Mouse (Mus musculus) hindbrain, embryonic 14.5 days (tissue): ENCODE results near the gene Fam169a. TPM values are rescaled to one million over a fixed set of nuclear protein-coding genes. Genes with fewer than 3 reads are reported as not detected.
"Not testable (repeated sequence)": the region's sequence is repeated elsewhere in the genome, so short reads cannot be mapped to it uniquely, and the experiment has no call there.

Source experiments
- ATAC-seq: fragments of 200-750 bp; cut with Nextera tagmentation; 2 replicates; pipeline ENCODE4 v1.8.0; 2017; ENCODE audit warnings: moderate number of reproducible peaks, mild to moderate bottlenecking, moderate TSS enrichment, moderate library complexity; ENCODE audit not compliant: low FRiP score
- DNase-seq: peaks from one replicate; pipeline ENCODE4 v3.0.0-alpha.2; 2015; ENCODE audit warnings: low spot score
- H3K27ac ChIP-seq: fragments of 300-500 bp; sonication (generic); 2 replicates; pipeline ENCODE4 v1.5.1; 2014; ENCODE audit warnings: mild to moderate bottlenecking, moderate library complexity
- H3K27me3 ChIP-seq: fragments of 300-500 bp; sonication (generic); 2 replicates; pipeline ENCODE4 v1.6.1; 2014; ENCODE audit warnings: mild to moderate bottlenecking, low read length, mixed read lengths; ENCODE audit not compliant: control insufficient read depth, insufficient read depth
- H3K36me3 ChIP-seq: fragments of 300-500 bp; sonication (generic); replicated peaks from 2 replicates; pipeline ENCODE4 v1.6.1; 2014; ENCODE audit not compliant: control insufficient read depth, insufficient read depth
- H3K4me1 ChIP-seq: fragments of 300-500 bp; sonication (generic); replicated peaks from 2 replicates; pipeline ENCODE4 v1.6.1; 2014; ENCODE audit warnings: antibody characterized with exemption, low read length, mixed read lengths; ENCODE audit not compliant: control insufficient read depth, insufficient read depth
- H3K4me2 ChIP-seq: fragments of 300-500 bp; sonication (generic); replicated peaks from 2 replicates; pipeline ENCODE4 v1.6.1; 2014; ENCODE audit warnings: mild to moderate bottlenecking, moderate library complexity
- H3K4me3 ChIP-seq: fragments of 300-500 bp; sonication (generic); replicated peaks from 2 replicates; pipeline ENCODE4 v1.5.1; 2014; ENCODE audit warnings: mild to moderate bottlenecking, low read length
- H3K9ac ChIP-seq: fragments of 300-500 bp; sonication (generic); 2 replicates; pipeline ENCODE4 v1.6.1; 2014
- H3K9me3 ChIP-seq: fragments of 300-500 bp; sonication (generic); 2 replicates; pipeline ENCODE4 v1.6.1; 2016; ENCODE audit warnings: low read length; ENCODE audit not compliant: control insufficient read depth
- WGBS: fragments of 180-500 bp; shearing (Covaris S2); extraction: QIAGEN DNeasy Blood & Tissue Kit; methylation state at CpG from one replicate; pipeline ENCODE4 v1.1.7; 2014; 5-methylcytosine and 5-hydroxymethylcytosine counted together
- polyA plus RNA-seq: library from polyadenylated mRNA; unstranded; fragments of >200 nt; fragmentation: Nextera tagmentation; extraction: Ambion mirVana; gene quantifications from 2 replicates; pipeline ENCODE4 v1.2.1, GENCODE M21; 2014

Gene Fam169a
- polyA plus RNA-seq, 1 experiment from 2014 or later: 38.3 TPM

- peak within 1 kb of the TSS; percentile 94 for H3K9ac ChIP-seq
- no peaks in the 10 kb centered on the region for H3K27me3 ChIP-seq
- peak within 1 kb of the TSS; percentile 87 for H3K4me3 ChIP-seq
- H3K27ac ChIP-seq: peak within 1 kb of the TSS; percentile 89
- peaks cover 39% of the 10 kb centered on the region for H3K36me3 ChIP-seq
- peaks cover 16% of the 10 kb centered on the region for H3K4me1 ChIP-seq
- H3K4me2 ChIP-seq: peak within 1 kb of the TSS; percentile 90
- ATAC-seq (peak; percentile 98), DNase-seq (peak; percentile 94)
- under 1% methylated on average over 57 of the region's 57 CpGs for WGBS
- no peaks in the 10 kb centered on the region for H3K9me3 ChIP-seq
Observed at GRCm38 (mm10) chr13:97137466-97138400, 70.6 kb downstream of the Fam169a start, which contains the start of the genes Gfm2 and Nsa2. Gene Gfm2 (plus strand): TSS chr13:97137937. Gene Nsa2 (minus strand): TSS chr13:97137937.

- Histone ChIP-seq H3K36me3 (peaks cover 40% of the 10 kb centered on the region), H3K9ac (peak overlapping the region; percentile 94), H3K27ac (peak overlapping the region; percentile 89), H3K4me3 (peak overlapping the region; percentile 87), H3K4me2 (peak overlapping the region; percentile 48), H3K4me1 (peaks cover 16% of the 10 kb centered on the region)
- not testable (repeated sequence) for ATAC-seq, DNase-seq, H3K27me3 ChIP-seq, H3K9me3 ChIP-seq
- WGBS: 31% methylated on average over 8 of the region's 8 CpGs
Observed at GRCm38 (mm10) chr13:97138404-97138931, 71.4 kb downstream of the Fam169a start.

GRCm38 (mm10) chr13:97142321-97142720, 75.2 kb downstream of the Fam169a start:
- Histone ChIP-seq H3K27me3 (no peaks in the 10 kb centered on the region), H3K4me2 (no peak overlapping the region), H3K36me3 (peaks cover 40% of the 10 kb centered on the region), H3K4me1 (peaks cover 8% of the 10 kb centered on the region), H3K9me3 (no peaks in the 10 kb centered on the region), H3K4me3 (no peak overlapping the region), H3K27ac (no peak overlapping the region), H3K9ac (no peak overlapping the region)
- DNase-seq (no peak), ATAC-seq (no peak)
- WGBS: 94% methylated on average over 7 of the region's 7 CpGs

- Histone ChIP-seq H3K4me1 (no peaks in the 10 kb centered on the region), H3K27ac (no peak overlapping the region), H3K9me3 (no peaks in the 10 kb centered on the region), H3K27me3 (no peaks in the 10 kb centered on the region), H3K36me3 (peaks cover 71% of the 10 kb centered on the region), H3K4me2 (no peak overlapping the region), H3K4me3 (no peak overlapping the region), H3K9ac (no peak overlapping the region)
- WGBS: 61% methylated on average over 4 of the region's 4 CpGs
- peak; percentile 68 for DNase-seq
- ATAC-seq: no peak
Observed at GRCm38 (mm10) chr13:97145834-97146233, 78.7 kb downstream of the Fam169a start.

- Histone ChIP-seq H3K4me1 (no peaks in the 10 kb centered on the region), H3K27me3 (no peaks in the 10 kb centered on the region), H3K4me3 (no peak overlapping the region), H3K36me3 (peaks cover 87% of the 10 kb centered on the region), H3K9me3 (no peaks in the 10 kb centered on the region), H3K9ac (no peak overlapping the region), H3K4me2 (no peak overlapping the region), H3K27ac (no peak overlapping the region)
- ATAC-seq (no peak), DNase-seq (no peak)
- WGBS: 91% methylated on average over 10 of the region's 10 CpGs
Observed at GRCm38 (mm10) chr13:97175520-97176264, 108.6 kb downstream of the Fam169a start.

- no peak overlapping the region for H3K9ac ChIP-seq
- H3K4me2 ChIP-seq: no peak overlapping the region
- H3K36me3 ChIP-seq: peaks cover 84% of the 10 kb centered on the region
- H3K27me3 ChIP-seq: no peaks in the 10 kb centered on the region
- no peaks in the 10 kb centered on the region for H3K4me1 ChIP-seq
- H3K4me3 ChIP-seq: no peak overlapping the region
- ATAC-seq (no peak), DNase-seq (no peak)
- no peaks in the 10 kb centered on the region for H3K9me3 ChIP-seq
- H3K27ac ChIP-seq: no peak overlapping the region
- 94% methylated on average over 5 of the region's 5 CpGs for WGBS
Observed at GRCm38 (mm10) chr13:97176731-97177130, 109.6 kb downstream of the Fam169a start.

- no peak overlapping the region for H3K9ac ChIP-seq
- H3K27ac ChIP-seq: no peak overlapping the region
- no peak overlapping the region for H3K4me3 ChIP-seq
- no peaks in the 10 kb centered on the region for H3K9me3 ChIP-seq
- no peaks in the 10 kb centered on the region for H3K27me3 ChIP-seq
- no peak overlapping the region for H3K4me2 ChIP-seq
- H3K36me3 ChIP-seq: peaks cover 69% of the 10 kb centered on the region
- H3K4me1 ChIP-seq: no peaks in the 10 kb centered on the region
- 67% methylated on average over 7 of the region's 7 CpGs for WGBS
- DNase-seq: no peak
- ATAC-seq: no peak
Observed at GRCm38 (mm10) chr13:97178943-97179342, 111.9 kb downstream of the Fam169a start.

GRCm38 (mm10) chr13:97180113-97180828, 113.2 kb downstream of the Fam169a start:
- Histone ChIP-seq H3K36me3 (peaks cover 55% of the 10 kb centered on the region), H3K4me1 (no peaks in the 10 kb centered on the region), H3K4me2 (no peak overlapping the region), H3K9me3 (no peaks in the 10 kb centered on the region), H3K4me3 (no peak overlapping the region), H3K27ac (no peak overlapping the region), H3K27me3 (no peaks in the 10 kb centered on the region), H3K9ac (no peak overlapping the region)
- DNase-seq (no peak), ATAC-seq (no peak)
- WGBS: 63% methylated on average over 6 of the region's 6 CpGs
